Mouse (Mus musculus) hindlimb bud, embryonic 11.5 days (tissue): ENCODE results near the gene Mtfp1.
"Not testable (repeated sequence)": the region's sequence is repeated elsewhere in the genome, so short reads cannot be mapped to it uniquely, and the experiment has no call there.

Source experiments
- DNase-seq: peaks from one replicate; pipeline ENCODE4 v3.0.0-alpha.2; 2012; ENCODE audit warnings: low read depth, low spot score; ENCODE audit errors: extremely low spot score

Mtfp1 gene

GRCm38 (mm10) chr11:4115407-4115806 is 20.2 kb upstream of the Mtfp1 start:
- no peak for DNase-seq

GRCm38 (mm10) chr11:4114541-4114940 is 19.3 kb upstream of the Mtfp1 start:
- not testable (repeated sequence) for DNase-seq

GRCm38 (mm10) chr11:4113970-4114369 is 18.7 kb upstream of the Mtfp1 start:
- DNase-seq, result no peak

- no peak for DNase-seq
These were observed 18.3 kb upstream of the Mtfp1 start for GRCm38 (mm10) chr11:4113496-4113895.

- no peak for DNase-seq
These were observed 17.6 kb upstream of the Mtfp1 start for GRCm38 (mm10) chr11:4112861-4113260.

GRCm38 (mm10) chr11:4112033-4112432 is 16.8 kb upstream of the Mtfp1 start:
- no peak for DNase-seq

- DNase-seq, result no peak
These were observed 13.4 kb upstream of the Mtfp1 start for GRCm38 (mm10) chr11:4108691-4109090.

- not testable (repeated sequence) for DNase-seq
These were observed 12.7 kb upstream of the Mtfp1 start for GRCm38 (mm10) chr11:4107901-4108300.

- no peak for DNase-seq
These were observed 10.2 kb upstream of the Mtfp1 start for GRCm38 (mm10) chr11:4105444-4105843.

- no peak for DNase-seq
These were observed 9.7 kb upstream of the Mtfp1 start for GRCm38 (mm10) chr11:4104989-4105388.

GRCm38 (mm10) chr11:4103522-4103921 is 8.3 kb upstream of the Mtfp1 start:
- DNase-seq, result no peak

GRCm38 (mm10) chr11:4101851-4102250 is 6.6 kb upstream of the Mtfp1 start:
- no peak for DNase-seq

- DNase-seq, result no peak
These were observed 4.2 kb upstream of the Mtfp1 start for GRCm38 (mm10) chr11:4099447-4099846.

- DNase-seq, result no peak
These were observed 3.6 kb upstream of the Mtfp1 start for GRCm38 (mm10) chr11:4098816-4099215.

- no peak for DNase-seq
These were observed 2.9 kb upstream of the Mtfp1 start for GRCm38 (mm10) chr11:4098120-4098519.

- no peak for DNase-seq
These were observed 1.9 kb upstream of the Mtfp1 start for GRCm38 (mm10) chr11:4097091-4097621.

- peak; percentile 96 for DNase-seq
These were observed 1.1 kb upstream of the Mtfp1 start for GRCm38 (mm10) chr11:4096054-4096984.

GRCm38 (mm10) chr11:4094378-4095170 is 671 bp downstream of the Mtfp1 start:
- no peak for DNase-seq

GRCm38 (mm10) chr11:4093459-4094377 is 1.5 kb downstream of the Mtfp1 start:
- DNase-seq, result no peak

- DNase-seq, result no peak
These were observed 8.0 kb downstream of the Mtfp1 start for GRCm38 (mm10) chr11:4087267-4087666.

GRCm38 (mm10) chr11:4086246-4086645 is 9.0 kb downstream of the Mtfp1 start:
- DNase-seq, result no peak
